Mouse (Mus musculus): ENCODE data around the gene Pkdrej. TPM values are rescaled to one million over a fixed set of nuclear protein-coding genes. Genes with fewer than 3 reads are reported as not detected.

The Pkdrej gene
- polyA plus RNA-seq, 1 experiment = 0.02 TPM

GRCm38 (mm10) chr15:85845071-85845470, 23.5 kb upstream of the Pkdrej start:
- H3K27me3 ChIP-seq (ENCODE audit: control insufficient read depth, insufficient read depth, low read length) = no peaks in the 10 kb centered on the region
- no peak for DNase-seq (ENCODE audit: low read depth in 1 of 2, low spot score in 2 of 2)
- no peak for TF ChIP-seq CTCF (IDR thresholded peaks at IDR 0.05; ENCODE audit: extremely low read depth, insufficient read depth, insufficient read length, insufficient replicate concordance)
- TF ChIP-seq POLR2A (IDR thresholded peaks at IDR 0.05; ENCODE audit: low read depth, low read length) = no peak
- no peak overlapping the region for H3K4me3 ChIP-seq (ENCODE audit: extremely low read depth, insufficient read depth, insufficient read length)
- peaks cover 5% of the 10 kb centered on the region for H3K36me3 ChIP-seq (ENCODE audit: control insufficient read depth, insufficient read depth, low read length)
- H3K27ac ChIP-seq (ENCODE audit: insufficient read depth, low read length) = no peak overlapping the region
- no peaks in the 10 kb centered on the region for H3K4me1 ChIP-seq (ENCODE audit: control insufficient read depth, insufficient read depth, insufficient read length)

GRCm38 (mm10) chr15:85841796-85842360, 20.3 kb upstream of the Pkdrej start:
- Histone ChIP-seq H3K27me3 (ENCODE audit: control insufficient read depth, insufficient read depth, low read length) (no peaks in the 10 kb centered on the region), H3K4me1 (ENCODE audit: control insufficient read depth, insufficient read depth, insufficient read length) (no peaks in the 10 kb centered on the region), H3K36me3 (ENCODE audit: control insufficient read depth, insufficient read depth, low read length) (peaks cover 4% of the 10 kb centered on the region), H3K27ac (ENCODE audit: insufficient read depth, low read length) (no peak overlapping the region), H3K4me3 (ENCODE audit: extremely low read depth, insufficient read depth, insufficient read length) (no peak overlapping the region)
- DNase-seq (ENCODE audit: low read depth in 1 of 2, low spot score in 2 of 2) = no peak
- TF ChIP-seq CTCF (IDR thresholded peaks at IDR 0.05; ENCODE audit: extremely low read depth, insufficient read depth, insufficient read length, insufficient replicate concordance) = no peak
- TF ChIP-seq POLR2A (IDR thresholded peaks at IDR 0.05; ENCODE audit: low read depth, low read length) = no peak
- 84% methylated on average over 5 of the region's 5 CpGs for WGBS

- H3K36me3 ChIP-seq (ENCODE audit: control insufficient read depth, insufficient read depth, low read length) = peaks cover under 1% of the 10 kb centered on the region
- TF ChIP-seq CTCF (IDR thresholded peaks at IDR 0.05; ENCODE audit: extremely low read depth, insufficient read depth, insufficient read length, insufficient replicate concordance) (0 out of 2 replicates have a peak, but pooled peaks have one; percentile 8), POLR2A (IDR thresholded peaks at IDR 0.05; ENCODE audit: low read depth, low read length) (no peak)
- WGBS = 81% methylated on average over 6 of the region's 6 CpGs
Observed at GRCm38 (mm10) chr15:85840983-85841382, 19.4 kb upstream of the Pkdrej start.

GRCm38 (mm10) chr15:85836887-85837286, 15.4 kb upstream of the Pkdrej start:
- no peak overlapping the region for H3K27ac ChIP-seq (ENCODE audit: insufficient read depth, low read length)
- TF ChIP-seq POLR2A (IDR thresholded peaks at IDR 0.05; ENCODE audit: low read depth, low read length) (no peak), CTCF (IDR thresholded peaks at IDR 0.05; ENCODE audit: extremely low read depth, insufficient read depth, insufficient read length, insufficient replicate concordance) (no peak)
- whole genome bisulfite sequencing = 90% methylated on average over 5 of the region's 5 CpGs
- no peaks in the 10 kb centered on the region; the same call in 1 of the 2 replicates for H3K36me3 ChIP-seq (ENCODE audit: control insufficient read depth, insufficient read depth, low read length)
- peaks cover 6% of the 10 kb centered on the region; the same call in 1 of the 2 replicates for H3K4me1 ChIP-seq (ENCODE audit: control insufficient read depth, insufficient read depth, insufficient read length)
- H3K27me3 ChIP-seq (ENCODE audit: control insufficient read depth, insufficient read depth, low read length) = no peaks in the 10 kb centered on the region
- no peak for DNase-seq (ENCODE audit: low read depth in 1 of 2, low spot score in 2 of 2)
- no peak overlapping the region for H3K4me3 ChIP-seq (ENCODE audit: extremely low read depth, insufficient read depth, insufficient read length)

More at GRCm38 (mm10) chr15:85840983-85841382, 19.4 kb upstream of the Pkdrej start:
- Histone ChIP-seq H3K4me3 (ENCODE audit: extremely low read depth, insufficient read depth, insufficient read length) (no peak overlapping the region), H3K27ac (ENCODE audit: insufficient read depth, low read length) (no peak overlapping the region), H3K4me1 (ENCODE audit: control insufficient read depth, insufficient read depth, insufficient read length) (no peaks in the 10 kb centered on the region), H3K27me3 (ENCODE audit: control insufficient read depth, insufficient read depth, low read length) (no peaks in the 10 kb centered on the region)
- DNase-seq (ENCODE audit: low read depth in 1 of 2, low spot score in 2 of 2) = no peak

GRCm38 (mm10) chr15:85835335-85835734, 13.8 kb upstream of the Pkdrej start:
- Histone ChIP-seq H3K4me1 (ENCODE audit: control insufficient read depth, insufficient read depth, insufficient read length) (peaks cover 10% of the 10 kb centered on the region; the same call in 1 of the 2 replicates), H3K4me3 (ENCODE audit: extremely low read depth, insufficient read depth, insufficient read length) (no peak overlapping the region), H3K27ac (ENCODE audit: insufficient read depth, low read length) (no peak overlapping the region), H3K36me3 (ENCODE audit: control insufficient read depth, insufficient read depth, low read length) (no peaks in the 10 kb centered on the region; the same call in 1 of the 2 replicates), H3K27me3 (ENCODE audit: control insufficient read depth, insufficient read depth, low read length) (no peaks in the 10 kb centered on the region)
- TF ChIP-seq CTCF (IDR thresholded peaks at IDR 0.05; ENCODE audit: extremely low read depth, insufficient read depth, insufficient read length, insufficient replicate concordance) (no peak), POLR2A (IDR thresholded peaks at IDR 0.05; ENCODE audit: low read depth, low read length) (no peak)
- no peak for DNase-seq (ENCODE audit: low read depth in 1 of 2, low spot score in 2 of 2)
- 64% methylated on average over 3 of the region's 3 CpGs for WGBS

- H3K4me3 ChIP-seq (ENCODE audit: extremely low read depth, insufficient read depth, insufficient read length) = peak overlapping the region; percentile 84
- no peaks in the 10 kb centered on the region for H3K27me3 ChIP-seq (ENCODE audit: control insufficient read depth, insufficient read depth, low read length)
- no peak for DNase-seq (ENCODE audit: low read depth in 1 of 2, low spot score in 2 of 2)
- H3K36me3 ChIP-seq (ENCODE audit: control insufficient read depth, insufficient read depth, low read length) = no peaks in the 10 kb centered on the region; the same call in 1 of the 2 replicates
- WGBS = 46% methylated on average over 8 of the region's 8 CpGs
- H3K27ac ChIP-seq (ENCODE audit: insufficient read depth, low read length) = peak overlapping the region; percentile 71; the same call in 1 of the 2 replicates
- peaks cover 10% of the 10 kb centered on the region; the same call in 1 of the 2 replicates for H3K4me1 ChIP-seq (ENCODE audit: control insufficient read depth, insufficient read depth, insufficient read length)
- TF ChIP-seq POLR2A (IDR thresholded peaks at IDR 0.05; ENCODE audit: low read depth, low read length) (no peak), CTCF (IDR thresholded peaks at IDR 0.05; ENCODE audit: extremely low read depth, insufficient read depth, insufficient read length, insufficient replicate concordance) (no peak)
Observed at GRCm38 (mm10) chr15:85832599-85832998, 11.1 kb upstream of the Pkdrej start.

- peak; percentile 40 to 88 for DNase-seq (ENCODE audit: low read depth in 1 of 2, low spot score in 2 of 2)
- no peaks in the 10 kb centered on the region; the same call in 1 of the 2 replicates for H3K36me3 ChIP-seq (ENCODE audit: control insufficient read depth, insufficient read depth, low read length)
- H3K27ac ChIP-seq (ENCODE audit: insufficient read depth, low read length) = peak within 1 kb of the TSS; percentile 71
- peaks cover 10% of the 10 kb centered on the region; the same call in 1 of the 2 replicates for H3K4me1 ChIP-seq (ENCODE audit: control insufficient read depth, insufficient read depth, insufficient read length)
- H3K4me3 ChIP-seq (ENCODE audit: extremely low read depth, insufficient read depth, insufficient read length) = peak within 1 kb of the TSS; percentile 84
- H3K27me3 ChIP-seq (ENCODE audit: control insufficient read depth, insufficient read depth, low read length) = no peaks in the 10 kb centered on the region
- TF ChIP-seq POLR2A (IDR thresholded peaks at IDR 0.05; ENCODE audit: low read depth, low read length) (peak; percentile 84), CTCF (IDR thresholded peaks at IDR 0.05; ENCODE audit: extremely low read depth, insufficient read depth, insufficient read length, insufficient replicate concordance) (no peak)
- under 1% methylated on average over 27 of the region's 27 CpGs for WGBS
Observed at GRCm38 (mm10) chr15:85831954-85832590, 10.5 kb upstream of the Pkdrej start, which contains the start of gene Ttc38. Gene Ttc38, plus strand, starts transcription at chr15:85832306.
